ENCODE assay signal across 16 mouse cellular contexts in genomic region chr11:79088325-79088724, GRCm38 (mm10). TPM values are rescaled to one million over a fixed set of nuclear protein-coding genes. Genes with fewer than 3 reads are reported as not detected.
DNase-seq lines count a peak whose midpoint lies in the region; ATAC-seq and TF ChIP-seq lines count a peak whose summit lies in the region.
"Had no signal": no experiment of that assay in that cellular context is flagged by ENCODE, and none has a peak within 500 bp of the region (broad histone marks: within the 10 kb centered on the region; RNA-seq: fewer than 3 reads in every experiment).

No protein-coding gene starts in this region.

- H3K9me3 ChIP-seq in midbrain, embryonic 10.5 days (replicated peaks) = no peaks in the 10 kb centered on the region
- H3K9me3 ChIP-seq in midbrain, embryonic 14.5 days (ENCODE audit: control insufficient read depth, low read length) = no peaks in the 10 kb centered on the region
- H3K9me3 ChIP-seq in liver, embryonic 16.5 days (replicated peaks; ENCODE audit: control insufficient read depth, low read length) = no peaks in the 10 kb centered on the region
- H3K9me3 ChIP-seq in midbrain, embryonic 15.5 days = no peaks in the 10 kb centered on the region
- H3K9me3 ChIP-seq: forebrain, embryonic 15.5 days; G1E; heart, embryonic 13.5 days; hindbrain, embryonic 13.5 days; stomach, embryonic 15.5 days had no signal

- no peak for ATAC-seq in midbrain, embryonic 14.5 days (ENCODE audit: low FRiP score, low TSS enrichment)
- no peak for ATAC-seq in liver, embryonic 16.5 days (ENCODE audit: low read depth)
- no peak for ATAC-seq in midbrain, embryonic 15.5 days (replicated peaks)

- H3K27me3 ChIP-seq in midbrain, embryonic 10.5 days (ENCODE audit: low read depth, poor library complexity, severe bottlenecking) = no peaks in the 10 kb centered on the region
- H3K27me3 ChIP-seq in midbrain, embryonic 14.5 days (ENCODE audit: control insufficient read depth, insufficient read depth, low read length) = no peaks in the 10 kb centered on the region
- H3K27me3 ChIP-seq in liver, embryonic 16.5 days (ENCODE audit: control insufficient read depth, insufficient read depth, low read depth, low read length) = no peaks in the 10 kb centered on the region
- H3K27me3 ChIP-seq in small intestine, adult 2 months (ENCODE audit: control insufficient read depth, insufficient read depth, low read length) = no peaks in the 10 kb centered on the region
- H3K27me3 ChIP-seq in midbrain, embryonic 15.5 days (replicated peaks) = no peaks in the 10 kb centered on the region
- H3K27me3 ChIP-seq: forebrain, embryonic 15.5 days; heart, embryonic 13.5 days; hindbrain, embryonic 13.5 days; stomach, embryonic 15.5 days had no signal

- no peak overlapping the region for H3K9ac ChIP-seq in midbrain, embryonic 14.5 days (replicated peaks; ENCODE audit: low read length)
- H3K9ac ChIP-seq in liver, embryonic 16.5 days (ENCODE audit: low read depth, low read length) = no peak overlapping the region
- no peak overlapping the region for H3K9ac ChIP-seq in midbrain, embryonic 15.5 days
- H3K9ac ChIP-seq: forebrain, embryonic 15.5 days; hindbrain, embryonic 13.5 days; stomach, embryonic 15.5 days had no signal

- no peak overlapping the region for H3K4me3 ChIP-seq in gastrocnemius, adult 2 months
- no peak overlapping the region for H3K4me3 ChIP-seq in midbrain, embryonic 10.5 days
- H3K4me3 ChIP-seq in midbrain, embryonic 14.5 days (replicated peaks; ENCODE audit: low read depth, low read length) = no peak overlapping the region
- H3K4me3 ChIP-seq in liver, embryonic 16.5 days (ENCODE audit: low read depth, low read length) = no peak overlapping the region
- H3K4me3 ChIP-seq in small intestine, adult 2 months (ENCODE audit: low read depth, low read length) = no peak overlapping the region
- no peak overlapping the region for H3K4me3 ChIP-seq in midbrain, embryonic 15.5 days
- H3K4me3 ChIP-seq: forebrain, embryonic 15.5 days; heart, embryonic 13.5 days; hindbrain, embryonic 13.5 days; stomach, embryonic 15.5 days had no signal

- peaks cover 42% of the 10 kb centered on the region for H3K4me1 ChIP-seq in midbrain, embryonic 10.5 days
- no peaks in the 10 kb centered on the region for H3K4me1 ChIP-seq in midbrain, embryonic 14.5 days (ENCODE audit: control insufficient read depth, insufficient read depth, low read length)
- H3K4me1 ChIP-seq in liver, embryonic 16.5 days (ENCODE audit: control insufficient read depth, low read depth, low read length) = peaks cover 9% of the 10 kb centered on the region
- H3K4me1 ChIP-seq in small intestine, adult 2 months (ENCODE audit: control insufficient read depth, insufficient read depth, insufficient read length, low read length) = peaks cover 27% of the 10 kb centered on the region
- H3K4me1 ChIP-seq in midbrain, embryonic 15.5 days = peaks cover 9% of the 10 kb centered on the region

- TF ChIP-seq CTCF in gastrocnemius, adult 2 months (IDR thresholded peaks at IDR 0.05) = no peak
- no peak for TF ChIP-seq CTCF in small intestine, adult 2 months (IDR thresholded peaks at IDR 0.05; ENCODE audit: extremely low read depth, insufficient read length, insufficient replicate concordance, low read depth, low read length)

- no peak for TF ChIP-seq POLR2A in small intestine, adult 2 months (IDR thresholded peaks at IDR 0.05; ENCODE audit: low read depth, low read length)

- H3K36me3 ChIP-seq in midbrain, embryonic 10.5 days = no peaks in the 10 kb centered on the region
- no peaks in the 10 kb centered on the region for H3K36me3 ChIP-seq in midbrain, embryonic 14.5 days (ENCODE audit: control insufficient read depth, insufficient read depth, low read length)
- no peaks in the 10 kb centered on the region for H3K36me3 ChIP-seq in liver, embryonic 16.5 days (ENCODE audit: control insufficient read depth, insufficient read depth)
- H3K36me3 ChIP-seq in small intestine, adult 2 months (ENCODE audit: control insufficient read depth, insufficient read depth, low read length) = peaks cover 1% of the 10 kb centered on the region; the same call in 1 of the 2 replicates
- no peaks in the 10 kb centered on the region for H3K36me3 ChIP-seq in midbrain, embryonic 15.5 days (replicated peaks)
- H3K36me3 ChIP-seq: forebrain, embryonic 15.5 days; G1E; heart, embryonic 13.5 days; hindbrain, embryonic 13.5 days; stomach, embryonic 15.5 days had no signal

- H3K27ac ChIP-seq in gastrocnemius, adult 2 months = peak overlapping the region; percentile 72
- peak overlapping the region; percentile 35; the same call in 1 of the 2 replicates for H3K27ac ChIP-seq in midbrain, embryonic 10.5 days (replicated peaks)
- no peak overlapping the region for H3K27ac ChIP-seq in midbrain, embryonic 14.5 days (replicated peaks; ENCODE audit: low read depth, low read length)
- peak overlapping the region; percentile 58; the same call in 1 of the 2 replicates for H3K27ac ChIP-seq in liver, embryonic 16.5 days (ENCODE audit: low read length)
- H3K27ac ChIP-seq in small intestine, adult 2 months (ENCODE audit: insufficient read depth, low read depth, low read length) = peak overlapping the region; percentile 48
- H3K27ac ChIP-seq in midbrain, embryonic 15.5 days = no peak overlapping the region
- H3K27ac ChIP-seq: hindbrain, embryonic 13.5 days; stomach, embryonic 15.5 days had no signal

- no peak overlapping the region for H3K4me2 ChIP-seq in midbrain, embryonic 14.5 days (ENCODE audit: low read length)
- no peak overlapping the region for H3K4me2 ChIP-seq in liver, embryonic 16.5 days (ENCODE audit: low read depth, low read length)
- no peak overlapping the region for H3K4me2 ChIP-seq in midbrain, embryonic 15.5 days
- H3K4me2 ChIP-seq: forebrain, embryonic 15.5 days; heart, embryonic 13.5 days; hindbrain, embryonic 13.5 days; stomach, embryonic 15.5 days had no signal

- intact Hi-C loops in gastrocnemius, adult 2 months (cut with DNase I) = no loop called here
- intact Hi-C loops in left cerebral cortex, postnatal 4 days (cut with DNase I) = no loop called here

- WGBS in midbrain, embryonic 10.5 days = 88% methylated on average over 9 of the region's 9 CpGs
- 89% methylated on average over 9 of the region's 9 CpGs for WGBS in midbrain, embryonic 14.5 days
- WGBS in liver, embryonic 16.5 days (ENCODE audit: insufficient replicate concordance) = 30% methylated on average over 9 of the region's 9 CpGs
- WGBS in small intestine, adult 2 months = 81% methylated on average over 9 of the region's 9 CpGs
- WGBS in midbrain, embryonic 15.5 days = 80% methylated on average over 9 of the region's 9 CpGs

- DNase-seq in gastrocnemius, adult 2 months = no peak
- DNase-seq in gastrocnemius, postnatal 4 days (ENCODE audit: low spot score in 2 of 2) = no peak
- DNase-seq in midbrain, embryonic 10.5 days (ENCODE audit: low spot score) = no peak
- no peak for DNase-seq in midbrain, embryonic 14.5 days
- no peak for DNase-seq in left cerebral cortex, postnatal 4 days
- DNase-seq: adrenal gland, postnatal 14 days; cerebellum, postnatal 14 days; gastrocnemius, postnatal 10 days had no signal

RNA-seq across cellular contexts. Expression of gene Ksr1, which starts 57.9 kb away (rescaled TPM):
- total RNA-seq in gastrocnemius, adult 2 months (2021) = 10 to 100 TPM; 92.9 to 98.3 TPM
- 100 to 1,000 TPM; 120 to 144 TPM for total RNA-seq in gastrocnemius, postnatal 4 days (2021)
- 1.7 and 2.5 TPM in 2 replicates for polyA plus RNA-seq in midbrain, embryonic 10.5 days (2016; fragmentation: Nextera tagmentation; extraction: Ambion mirVana)
- polyA plus RNA-seq in midbrain, embryonic 14.5 days (2014; fragmentation: Nextera tagmentation; extraction: Ambion mirVana) = 5.2 and 5.8 TPM in 2 replicates
- 1.9 and 2.3 TPM in 2 replicates for polyA plus RNA-seq in liver, embryonic 16.5 days (2015; fragmentation: Nextera tagmentation; extraction: Ambion mirVana)
- 43.9 and 106 TPM in 2 replicates for polyA plus RNA-seq in small intestine, adult 2 months (2012; rRNA removed)
- polyA plus RNA-seq in midbrain, embryonic 15.5 days (2015; fragmentation: Nextera tagmentation; extraction: Ambion mirVana) = 5.1 and 6.1 TPM in 2 replicates
- total RNA-seq in left cerebral cortex, postnatal 4 days (2021) = 10 to 100 TPM; 49.9 to 50.6 TPM

Comparison
In these comparisons a context has a peak if more than half of its experiments do, and no peak if none do; other contexts are left out.
1. H3K27ac ChIP-seq: peak in gastrocnemius, adult 2 months (single experiment), midbrain, embryonic 10.5 days (single experiment), liver, embryonic 16.5 days (single experiment) and small intestine, adult 2 months (single experiment); none in midbrain, embryonic 14.5 days (single experiment) and midbrain, embryonic 15.5 days (single experiment).